Mouse (Mus musculus) myocyte (in vitro differentiated cells): ENCODE data around the gene Rassf9. TPM values are rescaled to one million over a fixed set of nuclear protein-coding genes. Genes with fewer than 3 reads are reported as not detected.

Experiments used
- H3K27me3 ChIP-seq: one replicate; pipeline ENCODE4 v1.6.1; 2011; ENCODE audit not compliant: control insufficient read depth, insufficient read depth, insufficient read length
- H3K36me3 ChIP-seq: one replicate; pipeline ENCODE4 v1.6.1; 2011; ENCODE audit not compliant: control insufficient read depth, insufficient read depth
- H3K4me2 ChIP-seq: one replicate; pipeline ENCODE4 v1.6.1; 2011; ENCODE audit warnings: low read depth, control low read depth
- H3K4me3 ChIP-seq: one replicate; pipeline ENCODE4 v1.5.1; 2011; ENCODE audit warnings: mild to moderate bottlenecking, control low read depth, moderate library complexity
- H3K79me2 ChIP-seq: one replicate; pipeline ENCODE4 v1.6.1; 2011; ENCODE audit not compliant: control insufficient read depth, insufficient read depth
- H3ac ChIP-seq: one replicate; pipeline ENCODE4 v1.6.1; 2011; ENCODE audit not compliant: control insufficient read depth, insufficient read length
- CEBPB ChIP-seq: IDR thresholded peaks from 2 replicates; pipeline ENCODE4 v1.6.1; 2011; ENCODE audit warnings: mild to moderate bottlenecking, moderate library complexity; ENCODE audit not compliant: poor library complexity, insufficient read depth, severe bottlenecking
- E2F4 ChIP-seq: IDR thresholded peaks from one replicate; pipeline ENCODE4 v1.6.1; 2011; ENCODE audit warnings: mild to moderate bottlenecking, control low read depth, moderate library complexity; ENCODE audit not compliant: insufficient read depth
- MAX ChIP-seq: IDR thresholded peaks from one replicate; pipeline ENCODE4 v1.6.1; 2011; ENCODE audit warnings: low read depth, mild to moderate bottlenecking, control low read depth
- MYOD1 ChIP-seq, 3 experiments: IDR thresholded peaks; one replicate each; pipeline ENCODE4 v1.6.1; 2011; ENCODE audit warnings: control low read depth in 2 of 3, low read depth in 2 of 3, mild to moderate bottlenecking in 2 of 3, moderate library complexity in 1 of 3; ENCODE audit not compliant: insufficient read length in 2 of 3, control insufficient read depth in 1 of 3
- MYOG ChIP-seq, 3 experiments: IDR thresholded peaks; one replicate each; pipeline ENCODE4 v1.6.1; 2011; ENCODE audit warnings: control low read depth in 2 of 3, low read depth in 2 of 3, mild to moderate bottlenecking in 2 of 3; ENCODE audit not compliant: insufficient read length in 2 of 3, control insufficient read depth in 1 of 3, insufficient read depth in 1 of 3
- POLR2A ChIP-seq: IDR thresholded peaks from one replicate; pipeline ENCODE4 v1.6.1; 2011; ENCODE audit warnings: low read depth, mild to moderate bottlenecking, control low read depth, moderate library complexity; ENCODE audit not compliant: insufficient read length
- POLR2AphosphoS2 ChIP-seq: IDR thresholded peaks from one replicate; pipeline ENCODE4 v1.6.1; 2011; ENCODE audit warnings: low read depth, control low read depth; ENCODE audit not compliant: insufficient read length
- REST ChIP-seq: IDR thresholded peaks from one replicate; pipeline ENCODE4 v1.6.1; 2011; ENCODE audit warnings: mild to moderate bottlenecking, control low read depth, moderate library complexity; ENCODE audit not compliant: insufficient read depth, insufficient read length
- SRF ChIP-seq: IDR thresholded peaks from one replicate; pipeline ENCODE4 v1.6.1; 2011; ENCODE audit warnings: low read depth; ENCODE audit not compliant: control insufficient read depth, insufficient read length
- TCF12 ChIP-seq: IDR thresholded peaks from one replicate; pipeline ENCODE4 v1.6.1; 2011; ENCODE audit warnings: mild to moderate bottlenecking, control low read depth; ENCODE audit not compliant: poor library complexity, insufficient read depth, severe bottlenecking
- TCF3 ChIP-seq: IDR thresholded peaks from one replicate; pipeline ENCODE4 v1.6.1; 2011; ENCODE audit warnings: low read depth, control low read depth; ENCODE audit not compliant: insufficient read length
- USF1 ChIP-seq: IDR thresholded peaks from one replicate; pipeline ENCODE4 v1.6.1; 2011; ENCODE audit warnings: low read depth, mild to moderate bottlenecking, control low read depth, moderate library complexity
- polyA plus RNA-seq: library from polyadenylated mRNA; unstranded; fragments of >200 nt; fragmentation: generic; extraction: Trizol; gene quantifications from one replicate; pipeline ENCODE4 v1.2.1, GENCODE M21; 2012; ENCODE audit warnings: missing spikeins

Gene Rassf9
- polyA plus RNA-seq, 1 experiment: not detected

- H3ac ChIP-seq: no peak overlapping the region
- TF ChIP-seq E2F4: no peak
- no peak for TF ChIP-seq POLR2A
- TF ChIP-seq MAX: no peak
- TF ChIP-seq REST: no peak
- TF ChIP-seq MYOD1 (IDR thresholded peaks at IDR 0.05; ENCODE audit: control insufficient read depth in 1 of 3, insufficient read length in 2 of 3, low read depth in 2 of 3): no peak
- TF ChIP-seq SRF: no peak
- no peak for TF ChIP-seq CEBPB
- TF ChIP-seq TCF3: no peak
- TF ChIP-seq TCF12: no peak
Observed at GRCm38 (mm10) chr10:102577970-102578369, 65.9 kb downstream of the Rassf9 start.

GRCm38 (mm10) chr10:102594306-102594705 lies 82.3 kb downstream of the Rassf9 start:
- Histone ChIP-seq H3ac (no peak overlapping the region), H3K4me2 (no peak overlapping the region), H3K27me3 (no peaks in the 10 kb centered on the region), H3K36me3 (no peaks in the 10 kb centered on the region), H3K4me3 (no peak overlapping the region), H3K79me2 (no peaks in the 10 kb centered on the region)
- no peak for TF ChIP-seq TCF12
- no peak for TF ChIP-seq CEBPB
- TF ChIP-seq POLR2A: no peak
- no peak for TF ChIP-seq TCF3
- no peak for TF ChIP-seq E2F4
- no peak for TF ChIP-seq USF1
- no peak for TF ChIP-seq MAX
- TF ChIP-seq MYOG (IDR thresholded peaks at IDR 0.05; ENCODE audit: control insufficient read depth in 1 of 3, insufficient read depth in 1 of 3, insufficient read length in 2 of 3, low read depth in 2 of 3): no peak
- TF ChIP-seq SRF: no peak
- no peak for TF ChIP-seq POLR2AphosphoS2
- no peak for TF ChIP-seq MYOD1 (IDR thresholded peaks at IDR 0.05; ENCODE audit: control insufficient read depth in 1 of 3, insufficient read length in 2 of 3, low read depth in 2 of 3)
- TF ChIP-seq REST: no peak

More at GRCm38 (mm10) chr10:102577970-102578369, 65.9 kb downstream of the Rassf9 start:
- H3K4me3 ChIP-seq: no peak overlapping the region
- H3K27me3 ChIP-seq: no peaks in the 10 kb centered on the region
- no peaks in the 10 kb centered on the region for H3K36me3 ChIP-seq
- no peaks in the 10 kb centered on the region for H3K79me2 ChIP-seq
- no peak overlapping the region for H3K4me2 ChIP-seq

Other genes starting within 250 kb of the Rassf9 start
- gene Nts, start 21.7 kb upstream of the Rassf9 start, polyA plus RNA-seq: not detected